Mouse (Mus musculus) heart, embryonic 12.5 days (tissue): ENCODE data around the gene Rtn4. TPM values are rescaled to one million over a fixed set of nuclear protein-coding genes. Genes with fewer than 3 reads are reported as not detected.

Source experiments
- ATAC-seq: fragments of 200-750 bp; cut with Nextera tagmentation; 2 replicates; pipeline ENCODE4 v1.8.0; 2017; ENCODE audit warnings: moderate TSS enrichment, moderate library complexity; ENCODE audit not compliant: insufficient number of reproducible peaks, low FRiP score
- H3K27ac ChIP-seq: fragments of 300-500 bp; sonication (generic); 2 replicates; pipeline ENCODE4 v1.5.1; 2016; ENCODE audit warnings: mild to moderate bottlenecking, moderate library complexity; ENCODE audit not compliant: poor library complexity, severe bottlenecking
- H3K27me3 ChIP-seq: fragments of 300-500 bp; sonication (generic); replicated peaks from 2 replicates; pipeline ENCODE4 v1.6.1; 2016; ENCODE audit warnings: mild to moderate bottlenecking, moderate library complexity
- H3K36me3 ChIP-seq: fragments of 300-500 bp; sonication (generic); 2 replicates; pipeline ENCODE4 v1.6.1; 2016; ENCODE audit warnings: mild to moderate bottlenecking, moderate library complexity
- H3K4me1 ChIP-seq: fragments of 300-500 bp; sonication (generic); replicated peaks from 2 replicates; pipeline ENCODE4 v1.6.1; 2016; ENCODE audit warnings: mild to moderate bottlenecking
- H3K4me2 ChIP-seq: fragments of 300-500 bp; sonication (generic); 2 replicates; pipeline ENCODE4 v1.6.1; 2016; ENCODE audit warnings: mild to moderate bottlenecking, moderate library complexity
- H3K4me3 ChIP-seq: fragments of 300-500 bp; sonication (generic); 2 replicates; pipeline ENCODE4 v1.5.1; 2016; ENCODE audit warnings: mild to moderate bottlenecking
- H3K9ac ChIP-seq: fragments of 300-500 bp; sonication (generic); 2 replicates; pipeline ENCODE4 v1.6.1; 2016; ENCODE audit warnings: mild to moderate bottlenecking, moderate library complexity
- H3K9me3 ChIP-seq: fragments of 300-500 bp; sonication (generic); replicated peaks from 2 replicates; pipeline ENCODE4 v1.6.1; 2016; ENCODE audit warnings: mild to moderate bottlenecking, moderate library complexity
- WGBS: fragments of 180-500 bp; shearing (Covaris S2); methylation state at CpG from one replicate; pipeline ENCODE4 v1.1.7; 2016; 5-methylcytosine and 5-hydroxymethylcytosine counted together
- polyA plus RNA-seq: library from polyadenylated mRNA; unstranded; fragments of >200 nt; fragmentation: Nextera tagmentation; extraction: Ambion mirVana; gene quantifications from 2 replicates; pipeline ENCODE4 v1.2.1, GENCODE M21; 2016

Gene Rtn4
- polyA plus RNA-seq, 1 experiment from 2014 or later = 77.8 TPM

- WGBS = 15% methylated on average over 5 of the region's 5 CpGs
- Histone ChIP-seq H3K4me2 (no peak overlapping the region), H3K4me3 (no peak overlapping the region), H3K4me1 (0 out of 2 replicates have a peak, but pooled peaks cover 6% of the 10 kb centered on the region), H3K27ac (no peak overlapping the region), H3K9ac (no peak overlapping the region), H3K9me3 (no peaks in the 10 kb centered on the region), H3K36me3 (no peaks in the 10 kb centered on the region), H3K27me3 (no peaks in the 10 kb centered on the region)
- no peak for ATAC-seq
These were observed 94.7 kb downstream of the Rtn4 start for GRCm38 (mm10) chr11:29787473-29787872.

DNA sequence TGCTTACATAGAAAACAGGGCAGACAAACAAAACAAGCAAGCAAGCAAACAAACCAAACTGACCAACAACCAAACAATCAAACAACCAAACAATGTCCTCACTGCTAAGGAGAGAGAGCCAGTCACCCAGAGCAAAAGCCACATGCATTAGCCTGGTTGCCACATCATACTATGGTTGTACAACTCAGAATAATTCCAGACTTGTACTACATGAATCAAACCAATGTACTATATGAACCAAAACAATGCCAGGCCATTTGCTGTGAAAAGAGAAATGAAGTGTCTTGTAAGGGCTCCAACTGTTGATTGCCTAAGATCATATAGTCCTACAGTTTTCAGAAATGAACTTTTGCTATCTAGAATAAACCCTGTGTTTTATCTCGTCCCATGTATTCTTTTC, 95.8 kb downstream of the Rtn4 start:
- Histone ChIP-seq H3K9me3 (no peaks in the 10 kb centered on the region), H3K36me3 (no peaks in the 10 kb centered on the region), H3K27me3 (no peaks in the 10 kb centered on the region), H3K4me3 (no peak overlapping the region), H3K4me1 (0 out of 2 replicates have a peak, but pooled peaks cover 3% of the 10 kb centered on the region), H3K4me2 (no peak overlapping the region), H3K9ac (no peak overlapping the region), H3K27ac (no peak overlapping the region)
- no peak for ATAC-seq
- WGBS = 41% methylated on average over 1 of the region's 1 CpGs

DNA sequence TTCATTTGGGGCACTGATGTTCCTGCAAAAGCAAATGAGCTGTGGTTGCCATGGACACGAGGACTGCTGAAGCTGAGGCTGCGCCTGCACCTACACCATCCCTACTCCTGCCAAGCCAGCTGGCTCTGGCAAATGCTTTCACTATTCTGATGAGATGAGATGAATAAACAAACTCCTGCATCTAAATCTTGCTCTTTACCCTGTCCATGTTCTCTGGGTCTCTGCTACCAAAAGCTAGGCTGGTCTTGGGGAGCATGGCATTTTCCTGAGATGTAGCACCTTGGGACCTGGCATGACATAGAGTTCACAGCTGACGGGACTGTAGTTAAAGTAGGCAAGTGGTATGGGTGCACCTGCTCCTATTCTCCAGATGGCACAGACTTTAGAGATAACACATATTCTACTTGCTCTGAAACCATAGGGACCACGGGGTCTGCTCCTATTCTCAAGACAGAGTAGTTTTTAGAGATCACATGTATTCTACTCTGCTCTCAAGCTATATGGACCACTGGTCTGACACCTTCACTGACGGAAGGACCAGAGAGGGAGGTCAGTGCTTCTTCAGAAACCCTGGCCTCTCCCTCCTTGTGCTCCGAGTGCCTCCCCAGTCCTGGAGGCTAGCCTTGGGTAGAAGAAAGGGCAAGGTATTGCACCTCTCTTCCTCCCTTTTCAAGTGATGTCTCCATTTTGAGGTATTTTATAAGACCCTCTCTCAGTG, 96.3 kb downstream of the Rtn4 start:
- no peak overlapping the region for H3K4me2 ChIP-seq
- H3K36me3 ChIP-seq = no peaks in the 10 kb centered on the region
- no peak overlapping the region for H3K27ac ChIP-seq
- no peak overlapping the region for H3K4me3 ChIP-seq
- H3K27me3 ChIP-seq = no peaks in the 10 kb centered on the region
- H3K4me1 ChIP-seq = peaks cover 9% of the 10 kb centered on the region
- ATAC-seq = no peak
- 72% methylated on average over 6 of the region's 6 CpGs for WGBS
- no peaks in the 10 kb centered on the region for H3K9me3 ChIP-seq
- no peak overlapping the region for H3K9ac ChIP-seq

DNA sequence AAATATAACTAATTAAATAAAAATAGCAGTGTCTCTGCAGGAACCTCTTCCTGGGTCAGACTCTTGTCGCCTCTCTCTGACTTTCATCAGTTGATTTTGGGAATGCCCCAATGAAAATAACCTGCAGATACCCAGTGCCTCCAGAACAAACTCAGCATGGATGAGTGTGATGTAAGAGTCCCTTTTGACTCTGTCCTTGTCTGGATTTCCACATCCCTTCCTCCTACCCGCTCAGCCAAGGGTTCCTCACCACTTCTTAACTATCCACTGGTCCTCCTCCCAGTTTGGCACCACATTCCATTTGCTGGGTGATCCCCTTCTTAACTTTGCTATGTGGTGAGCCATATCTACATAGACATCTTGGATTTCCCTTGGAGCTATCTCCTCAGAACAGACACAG, 98.0 kb downstream of the Rtn4 start:
- 80% methylated on average over 2 of the region's 2 CpGs for WGBS
- no peak for ATAC-seq
- Histone ChIP-seq H3K4me2 (no peak overlapping the region), H3K4me1 (peaks cover 22% of the 10 kb centered on the region), H3K27ac (no peak overlapping the region), H3K9me3 (no peaks in the 10 kb centered on the region), H3K36me3 (no peaks in the 10 kb centered on the region), H3K9ac (no peak overlapping the region), H3K27me3 (no peaks in the 10 kb centered on the region), H3K4me3 (no peak overlapping the region)

Other genes with a start within 250 kb of the Rtn4 start
- gene Prorsd1, start 177.9 kb upstream of the Rtn4 start, polyA plus RNA-seq = 22.9 and 23.5 TPM in 2 replicates
- 39.4 and 40.8 TPM in 2 replicates for gene Mtif2, start 166.5 kb upstream of the Rtn4 start, polyA plus RNA-seq
- gene Clhc1, start 145.0 kb upstream of the Rtn4 start, polyA plus RNA-seq = 0.10 and 0.49 TPM in 2 replicates
- gene Rps27a, start 144.8 kb upstream of the Rtn4 start, polyA plus RNA-seq = 676 and 709 TPM in 2 replicates
- 0.19 and 0.39 TPM in 2 replicates for gene 4931440F15Rik, start 132.7 kb downstream of the Rtn4 start, polyA plus RNA-seq